Mouse (Mus musculus) right cerebral cortex, postnatal 36 days (tissue): Measurements from ENCODE around the gene Vezf1.

Experiments used
- DNase-seq, 2 experiments: peaks; one replicate each; pipeline ENCODE4 v3.0.0; 2022; ENCODE audit warnings: low spot score in 2 of 2, mixed read lengths in 1 of 2

The Vezf1 gene

GRCm38 (mm10) chr11:88125483-88125882 is 57.4 kb downstream of the Vezf1 start:
- no peak for DNase-seq

- DNase-seq, result peak in 1 of 2 experiments; percentile 33
Observed at GRCm38 (mm10) chr11:88126306-88126793, 58.3 kb downstream of the Vezf1 start.

- no peak for DNase-seq
Observed at GRCm38 (mm10) chr11:88128461-88128860, 60.4 kb downstream of the Vezf1 start.

- DNase-seq, result no peak
Observed at GRCm38 (mm10) chr11:88129281-88129680, 61.2 kb downstream of the Vezf1 start.

- no peak for DNase-seq
Observed at GRCm38 (mm10) chr11:88129935-88130334, 61.9 kb downstream of the Vezf1 start.

GRCm38 (mm10) chr11:88131847-88132246 is 63.8 kb downstream of the Vezf1 start:
- no peak for DNase-seq
